Mouse (Mus musculus) liver, postnatal 0 days (tissue): ENCODE data around the gene Asb2. TPM values are rescaled to one million over a fixed set of nuclear protein-coding genes. Genes with fewer than 3 reads are reported as not detected.
A peak's percentile ranks its signal among the peaks of the same experiment; 100 is the strongest.

ENCODE experiments used
- ATAC-seq: fragments of 200-750 bp; cut with Nextera tagmentation; 2 replicates; pipeline ENCODE4 v1.8.0; 2017; ENCODE audit warnings: mild to moderate bottlenecking, moderate library complexity
- DNase-seq: peaks from one replicate; pipeline ENCODE4 v3.0.0-alpha.2; 2016
- H3K27ac ChIP-seq: fragments of 300-500 bp; sonication (generic); 2 replicates; pipeline ENCODE4 v1.5.1; 2014; ENCODE audit warnings: antibody characterized with exemption, moderate library complexity, mild to moderate bottlenecking, low read depth
- H3K27me3 ChIP-seq: fragments of 300-500 bp; sonication (generic); 2 replicates; pipeline ENCODE4 v1.6.1; 2014; ENCODE audit warnings: low read length, control low read depth, mixed read lengths; ENCODE audit not compliant: insufficient read depth
- H3K36me3 ChIP-seq: fragments of 300-500 bp; sonication (generic); replicated peaks from 2 replicates; pipeline ENCODE4 v1.6.1; 2014; ENCODE audit warnings: mild to moderate bottlenecking, control low read depth, low read length, moderate library complexity, mixed read lengths; ENCODE audit not compliant: insufficient read depth
- H3K4me1 ChIP-seq: fragments of 300-500 bp; sonication (generic); 2 replicates; pipeline ENCODE4 v1.6.1; 2014; ENCODE audit warnings: antibody characterized with exemption, mild to moderate bottlenecking, control low read depth; ENCODE audit not compliant: insufficient read depth
- H3K4me2 ChIP-seq: fragments of 300-500 bp; sonication (generic); 2 replicates; pipeline ENCODE4 v1.6.1; 2014; ENCODE audit warnings: low read depth, mild to moderate bottlenecking, low read length, moderate library complexity, mixed read lengths
- H3K4me3 ChIP-seq: fragments of 300-500 bp; sonication (generic); 2 replicates; pipeline ENCODE4 v1.5.1; 2014; ENCODE audit warnings: low read depth, low read length
- H3K9ac ChIP-seq: fragments of 300-500 bp; sonication (generic); replicated peaks from 2 replicates; pipeline ENCODE4 v1.6.1; 2014; ENCODE audit warnings: mild to moderate bottlenecking, moderate library complexity
- H3K9me3 ChIP-seq: fragments of 300-500 bp; sonication (generic); 2 replicates; pipeline ENCODE4 v1.6.1; 2016; ENCODE audit warnings: mild to moderate bottlenecking, control low read depth, low read length, mixed read lengths
- CTCF ChIP-seq: sonication (generic); IDR thresholded peaks from 2 replicates; pipeline ENCODE4 v1.5.1; 2016; ENCODE audit warnings: antibody characterized with exemption, low read depth
- EP300 ChIP-seq: IDR thresholded peaks from 2 replicates; pipeline ENCODE4 v1.6.1; 2016; ENCODE audit warnings: antibody characterized with exemption, low read depth, mild to moderate bottlenecking
- WGBS: fragments of 180-500 bp; shearing (Covaris S2); extraction: QIAGEN DNeasy Blood & Tissue Kit; methylation state at CpG from one replicate; pipeline ENCODE4 v1.1.7; 2014; ENCODE audit not compliant: insufficient replicate concordance; 5-methylcytosine and 5-hydroxymethylcytosine counted together
- polyA plus RNA-seq: library from polyadenylated mRNA; unstranded; fragments of >200 nt; fragmentation: Nextera tagmentation; extraction: Ambion mirVana; gene quantifications from 2 replicates; pipeline ENCODE4 v1.2.1, GENCODE M21; 2015

The Asb2 gene
- polyA plus RNA-seq, 1 experiment from 2014 or later = 5.9 TPM

GRCm38 (mm10) chr12:103332879-103333278, 22.9 kb downstream of the Asb2 start:
- ATAC-seq (no peak), DNase-seq (no peak)
- Histone ChIP-seq H3K9ac (no peak overlapping the region), H3K9me3 (no peaks in the 10 kb centered on the region), H3K36me3 (no peaks in the 10 kb centered on the region), H3K4me1 (peaks cover 22% of the 10 kb centered on the region), H3K27me3 (no peaks in the 10 kb centered on the region), H3K4me2 (no peak overlapping the region), H3K27ac (no peak overlapping the region), H3K4me3 (no peak overlapping the region)
- TF ChIP-seq EP300 (no peak), CTCF (no peak)
- WGBS = 39% methylated on average over 2 of the region's 2 CpGs

GRCm38 (mm10) chr12:103331491-103331890, 24.3 kb downstream of the Asb2 start:
- TF ChIP-seq CTCF (no peak), EP300 (no peak)
- Histone ChIP-seq H3K9ac (no peak overlapping the region), H3K4me2 (no peak overlapping the region), H3K36me3 (no peaks in the 10 kb centered on the region), H3K27ac (no peak overlapping the region), H3K9me3 (no peaks in the 10 kb centered on the region), H3K27me3 (no peaks in the 10 kb centered on the region), H3K4me1 (peaks cover 24% of the 10 kb centered on the region), H3K4me3 (no peak overlapping the region)
- WGBS = 53% methylated on average over 4 of the region's 4 CpGs
- ATAC-seq = no peak
- no peak for DNase-seq

GRCm38 (mm10) chr12:103328448-103329191, 27.2 kb downstream of the Asb2 start:
- Histone ChIP-seq H3K27ac (no peak overlapping the region), H3K4me3 (no peak overlapping the region), H3K4me2 (no peak overlapping the region), H3K4me1 (peaks cover 35% of the 10 kb centered on the region), H3K9ac (no peak overlapping the region), H3K36me3 (no peaks in the 10 kb centered on the region), H3K9me3 (no peaks in the 10 kb centered on the region), H3K27me3 (peaks cover 11% of the 10 kb centered on the region)
- 57% methylated on average over 7 of the region's 7 CpGs for WGBS
- peak; percentile 78 for DNase-seq
- TF ChIP-seq EP300 (no peak), CTCF (no peak)
- ATAC-seq = peak; percentile 71

GRCm38 (mm10) chr12:103327107-103327506, 28.7 kb downstream of the Asb2 start:
- Histone ChIP-seq H3K4me2 (no peak overlapping the region), H3K27me3 (peaks cover 11% of the 10 kb centered on the region), H3K9me3 (no peaks in the 10 kb centered on the region), H3K4me1 (peaks cover 35% of the 10 kb centered on the region), H3K9ac (no peak overlapping the region), H3K27ac (peak overlapping the region; percentile 76), H3K4me3 (no peak overlapping the region), H3K36me3 (no peaks in the 10 kb centered on the region)
- DNase-seq = no peak
- no peak for ATAC-seq
- WGBS = 39% methylated on average over 7 of the region's 7 CpGs
- TF ChIP-seq CTCF (no peak), EP300 (no peak)

- H3K4me3 ChIP-seq = no peak overlapping the region
- 59% methylated on average over 4 of the region's 4 CpGs for WGBS
- TF ChIP-seq CTCF (no peak), EP300 (no peak)
- no peak overlapping the region for H3K9ac ChIP-seq
- peak overlapping the region; percentile 76 for H3K27ac ChIP-seq
- H3K36me3 ChIP-seq = no peaks in the 10 kb centered on the region
- ATAC-seq (peak; percentile 65), DNase-seq (peak; percentile 49)
- peaks cover 11% of the 10 kb centered on the region for H3K27me3 ChIP-seq
- H3K9me3 ChIP-seq = no peaks in the 10 kb centered on the region
- peaks cover 35% of the 10 kb centered on the region for H3K4me1 ChIP-seq
- no peak overlapping the region for H3K4me2 ChIP-seq
Observed at GRCm38 (mm10) chr12:103326569-103326968, 29.2 kb downstream of the Asb2 start.

GRCm38 (mm10) chr12:103325156-103325857, 30.5 kb downstream of the Asb2 start:
- H3K36me3 ChIP-seq = no peaks in the 10 kb centered on the region
- peak overlapping the region; percentile 57 for H3K4me2 ChIP-seq
- DNase-seq = peak; percentile 93
- H3K4me3 ChIP-seq = 0 out of 2 replicates have a peak overlapping the region, but pooled peaks have one; percentile 20
- 8% methylated on average over 56 of the region's 60 CpGs for WGBS
- no peak overlapping the region for H3K27ac ChIP-seq
- peak; percentile 84 for ATAC-seq
- TF ChIP-seq CTCF (peak; percentile 97), EP300 (no peak)
- H3K9me3 ChIP-seq = no peaks in the 10 kb centered on the region
- peaks cover 35% of the 10 kb centered on the region for H3K4me1 ChIP-seq
- peaks cover 11% of the 10 kb centered on the region for H3K27me3 ChIP-seq
- H3K9ac ChIP-seq = no peak overlapping the region
